In the genomic region with DNA sequence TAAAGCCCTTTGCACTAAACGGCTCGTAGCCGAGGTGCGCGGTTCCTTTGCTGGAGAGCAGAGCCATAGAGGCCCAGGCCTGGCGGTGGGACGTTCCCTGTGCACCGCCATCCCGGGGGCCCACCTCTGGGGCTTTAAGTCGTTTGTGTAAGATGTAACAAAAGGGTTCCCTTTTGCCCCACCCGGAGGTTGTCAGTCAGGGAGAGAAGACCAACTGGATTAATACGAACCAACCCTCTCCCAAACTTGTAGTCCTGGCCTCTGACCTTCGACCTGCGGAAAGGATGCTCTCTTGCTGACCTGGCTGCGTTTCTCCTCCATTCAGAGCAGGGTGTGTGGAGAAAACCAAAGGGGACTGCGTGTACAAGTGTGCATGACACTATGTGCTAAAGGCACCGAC, we compare ENCODE assay signal across 9 mouse cellular contexts. TPM values are rescaled to one million over a fixed set of nuclear protein-coding genes. Genes with fewer than 3 reads are reported as not detected.
DNase-seq lines count a peak whose midpoint lies in the region; ATAC-seq and TF ChIP-seq lines count a peak whose summit lies in the region.
"Had no signal": no experiment of that assay in that cellular context is flagged by ENCODE, and none has a peak within 500 bp of the region (broad histone marks: within the 10 kb centered on the region; RNA-seq: fewer than 3 reads in every experiment).

No protein-coding gene starts in this region.

- under 1% methylated on average over 17 of the region's 17 CpGs for WGBS in hindbrain, embryonic 13.5 days

- H3K4me2 ChIP-seq in hindbrain, embryonic 13.5 days: peak overlapping the region; percentile 56
- peak overlapping the region; percentile 77 for H3K4me2 ChIP-seq in myocyte (ENCODE audit: low read depth)

- no peaks in the 10 kb centered on the region for H3K9me3 ChIP-seq in hindbrain, embryonic 13.5 days

- H3K4me1 ChIP-seq in hindbrain, embryonic 13.5 days (replicated peaks): peaks cover 46% of the 10 kb centered on the region

- H3K4me3 ChIP-seq in layer of hippocampus, adult 2 months: peak overlapping the region; percentile 40; the same call in 1 of the 2 replicates
- H3K4me3 ChIP-seq in hindbrain, embryonic 13.5 days: peak overlapping the region; percentile 28
- peak overlapping the region; percentile 12 for H3K4me3 ChIP-seq in myocyte

- no peak for TF ChIP-seq CTCF in layer of hippocampus, adult 2 months (conservative IDR thresholded peaks at IDR 0.05)

- DNase-seq in layer of hippocampus, adult 2 months (ENCODE audit: low spot score in 2 of 2): no peak
- no peak for DNase-seq in layer of hippocampus, adult 11-12 months (ENCODE audit: low spot score)
- DNase-seq in cerebellum, adult 9-10 months: peak; percentile 61
- DNase-seq in ovary, adult 18-20 months (ENCODE audit: low spot score): no peak

- H3K79me2 ChIP-seq in myocyte (ENCODE audit: control insufficient read depth, insufficient read depth): no peaks in the 10 kb centered on the region

- peak overlapping the region; percentile 61 for H3K9ac ChIP-seq in hindbrain, embryonic 13.5 days

- no peak for TF ChIP-seq POLR2A in myocyte (IDR thresholded peaks at IDR 0.05; ENCODE audit: insufficient read length, low read depth)

- ATAC-seq in hindbrain, embryonic 13.5 days (ENCODE audit: low FRiP score): no peak
- ATAC-seq in megakaryocyte-erythroid progenitor cell, adult 5-6 weeks (replicated peaks; ENCODE audit: low FRiP score, low TSS enrichment, poor library complexity, severe bottlenecking): no peak
- ATAC-seq in granulocyte monocyte progenitor cell, adult 5-6 weeks (replicated peaks; ENCODE audit: poor library complexity, severe bottlenecking): no peak

- H3K27ac ChIP-seq in layer of hippocampus, adult 2 months: 0 out of 2 replicates have a peak overlapping the region, but pooled peaks have one; percentile 28
- no peak overlapping the region for H3K27ac ChIP-seq in hindbrain, embryonic 13.5 days

- H3ac ChIP-seq in myocyte (ENCODE audit: control insufficient read depth, insufficient read length): no peak overlapping the region

- peaks cover 99% of the 10 kb centered on the region for H3K27me3 ChIP-seq in hindbrain, embryonic 13.5 days
- H3K27me3 ChIP-seq in myocyte (ENCODE audit: control insufficient read depth, insufficient read depth, insufficient read length): peaks cover 16% of the 10 kb centered on the region

- no peaks in the 10 kb centered on the region for H3K36me3 ChIP-seq in hindbrain, embryonic 13.5 days
- no peaks in the 10 kb centered on the region for H3K36me3 ChIP-seq in myocyte (ENCODE audit: control insufficient read depth, insufficient read depth)

TF ChIP-seq in myocyte, 11 proteins besides CTCF, POLR2A, EP300 and RAD21:
- TF ChIP-seq TCF3 (IDR thresholded peaks at IDR 0.05; ENCODE audit: insufficient read length, low read depth) (no peak), CEBPB (IDR thresholded peaks at IDR 0.05; ENCODE audit: insufficient read depth, poor library complexity, severe bottlenecking) (no peak), TCF12 (IDR thresholded peaks at IDR 0.05; ENCODE audit: insufficient read depth, poor library complexity, severe bottlenecking) (no peak), REST (IDR thresholded peaks at IDR 0.05; ENCODE audit: insufficient read depth, insufficient read length) (no peak), MYOD1 (IDR thresholded peaks at IDR 0.05; ENCODE audit: control insufficient read depth in 1 of 3, insufficient read length in 2 of 3, low read depth in 2 of 3) (no peak), USF1 (IDR thresholded peaks at IDR 0.05; ENCODE audit: low read depth) (no peak), SRF (IDR thresholded peaks at IDR 0.05; ENCODE audit: control insufficient read depth, insufficient read length, low read depth) (no peak), MYOG (IDR thresholded peaks at IDR 0.05; ENCODE audit: control insufficient read depth in 1 of 3, insufficient read depth in 1 of 3, insufficient read length in 2 of 3, low read depth in 2 of 3) (no peak), MAX (IDR thresholded peaks at IDR 0.05; ENCODE audit: low read depth) (no peak), POLR2AphosphoS2 (IDR thresholded peaks at IDR 0.05; ENCODE audit: insufficient read length, low read depth) (no peak), E2F4 (IDR thresholded peaks at IDR 0.05; ENCODE audit: insufficient read depth) (no peak)

RNA-seq across cellular contexts. Expression of gene Kazald1, which starts 5.7 kb away (rescaled TPM):
- 1 to 10 TPM; 1.4 to 1.9 TPM for total RNA-seq in layer of hippocampus, adult 2 months (2021)
- 4.7 and 6.3 TPM in 2 replicates for polyA plus RNA-seq in hindbrain, embryonic 13.5 days (2015; fragmentation: Nextera tagmentation; extraction: Ambion mirVana)
- polyA plus RNA-seq in myocyte (2012; fragmentation: generic; extraction: Trizol): 1.4 TPM
- total RNA-seq in megakaryocyte-erythroid progenitor cell, adult 5-6 weeks (2014; fragmentation: Nextera tagmentation): 1.2 TPM in 1 of 2 replicates, not detected in the other
- total RNA-seq in megakaryocyte-erythroid progenitor cell, adult 5-6 weeks (2017): 0.80 and 1.7 TPM in 2 replicates
- total RNA-seq in granulocyte monocyte progenitor cell, adult 5-6 weeks (2014; fragmentation: Nextera tagmentation): not detected in 2 replicates
- total RNA-seq in granulocyte monocyte progenitor cell, adult 5-6 weeks (2017): 0.69 TPM in 1 of 2 replicates, not detected in the other

RNA-seq across cellular contexts. Expression of gene Sfxn3, which starts 33.4 kb away (rescaled TPM):
- total RNA-seq in layer of hippocampus, adult 2 months (2021): 10 to 100 TPM; 87.3 to 99.8 TPM
- polyA plus RNA-seq in hindbrain, embryonic 13.5 days (2015; fragmentation: Nextera tagmentation; extraction: Ambion mirVana): 63.1 and 65.4 TPM in 2 replicates
- polyA plus RNA-seq in myocyte (2012; fragmentation: generic; extraction: Trizol): 43.4 TPM
- total RNA-seq in megakaryocyte-erythroid progenitor cell, adult 5-6 weeks (2014; fragmentation: Nextera tagmentation): 10.6 and 23.4 TPM in 2 replicates
- 5.8 and 6.4 TPM in 2 replicates for total RNA-seq in megakaryocyte-erythroid progenitor cell, adult 5-6 weeks (2017)
- total RNA-seq in granulocyte monocyte progenitor cell, adult 5-6 weeks (2014; fragmentation: Nextera tagmentation): 10.5 and 21.1 TPM in 2 replicates
- total RNA-seq in granulocyte monocyte progenitor cell, adult 5-6 weeks (2017): 3.7 and 5.3 TPM in 2 replicates

RNA-seq across cellular contexts. Expression of gene Pdzd7, which starts 35.2 kb away (rescaled TPM):
- total RNA-seq in layer of hippocampus, adult 2 months (2021): 1 to 10 TPM; 2.1 to 3.3 TPM
- polyA plus RNA-seq in hindbrain, embryonic 13.5 days (2015; fragmentation: Nextera tagmentation; extraction: Ambion mirVana): 1.4 and 1.5 TPM in 2 replicates
- 5.0 TPM for polyA plus RNA-seq in myocyte (2012; fragmentation: generic; extraction: Trizol)
- total RNA-seq in megakaryocyte-erythroid progenitor cell, adult 5-6 weeks (2014; fragmentation: Nextera tagmentation): not detected in 2 replicates
- total RNA-seq in megakaryocyte-erythroid progenitor cell, adult 5-6 weeks (2017): not detected in 2 replicates
- total RNA-seq in granulocyte monocyte progenitor cell, adult 5-6 weeks (2014; fragmentation: Nextera tagmentation): 0.24 TPM in 1 of 2 replicates, not detected in the other
- total RNA-seq in granulocyte monocyte progenitor cell, adult 5-6 weeks (2017): not detected in 2 replicates
- polyA plus RNA-seq: liver, embryonic 16.5 days had no signal
